Mouse (Mus musculus): ENCODE measurements around the gene A930017K11Rik. TPM values are rescaled to one million over a fixed set of nuclear protein-coding genes. Genes with fewer than 3 reads are reported as not detected.
A peak's percentile ranks its signal among the peaks of the same experiment; 100 is the strongest.

Gene A930017K11Rik
- polyA plus RNA-seq (2015; fragmentation: Nextera tagmentation; extraction: Ambion mirVana), result 0.24 and 0.28 TPM in 2 replicates

- no peak within 1 kb of the TSS for H3K27ac ChIP-seq (replicated peaks)
- H3K4me2 ChIP-seq (replicated peaks), result peak within 1 kb of the TSS; percentile 80
- 1% methylated on average over 58 of the region's 58 CpGs for WGBS
- H3K9ac ChIP-seq, result peak within 1 kb of the TSS; percentile 10; the same call in 1 of the 2 replicates
- no peak for ATAC-seq (ENCODE audit: insufficient number of reproducible peaks, low FRiP score, low TSS enrichment, low read depth)
- peaks cover 43% of the 10 kb centered on the region for H3K27me3 ChIP-seq
- H3K36me3 ChIP-seq, result no peaks in the 10 kb centered on the region
- peak within 1 kb of the TSS; percentile 42 for H3K4me3 ChIP-seq (replicated peaks)
- no peaks in the 10 kb centered on the region for H3K9me3 ChIP-seq (replicated peaks)
- H3K4me1 ChIP-seq, result peaks cover 15% of the 10 kb centered on the region
These were observed at the start of gene A930017K11Rik for GRCm38 (mm10) chr17:25951803-25952623. Gene A930017K11Rik, minus strand, starts transcription at chr17:25952565.

- Histone ChIP-seq H3K9me3 (replicated peaks) (no peaks in the 10 kb centered on the region), H3K27ac (replicated peaks) (no peak overlapping the region), H3K9ac (no peak overlapping the region), H3K4me2 (replicated peaks) (no peak overlapping the region), H3K4me1 (no peaks in the 10 kb centered on the region), H3K27me3 (no peaks in the 10 kb centered on the region), H3K36me3 (peaks cover 46% of the 10 kb centered on the region), H3K4me3 (replicated peaks) (no peak overlapping the region)
- WGBS, result 93% methylated on average over 11 of the region's 11 CpGs
- no peak for ATAC-seq (ENCODE audit: insufficient number of reproducible peaks, low FRiP score, low TSS enrichment, low read depth)
These were observed 46.1 kb upstream of the A930017K11Rik start for GRCm38 (mm10) chr17:25998425-25998824.

- H3K4me1 ChIP-seq, result no peaks in the 10 kb centered on the region
- ATAC-seq (ENCODE audit: insufficient number of reproducible peaks, low FRiP score, low TSS enrichment, low read depth), result no peak
- H3K9ac ChIP-seq, result no peak overlapping the region
- no peak overlapping the region for H3K27ac ChIP-seq (replicated peaks)
- H3K36me3 ChIP-seq, result peaks cover 80% of the 10 kb centered on the region
- 89% methylated on average over 3 of the region's 3 CpGs for WGBS
- H3K27me3 ChIP-seq, result no peaks in the 10 kb centered on the region
- no peaks in the 10 kb centered on the region for H3K9me3 ChIP-seq (replicated peaks)
- H3K4me2 ChIP-seq (replicated peaks), result no peak overlapping the region
- no peak overlapping the region for H3K4me3 ChIP-seq (replicated peaks)
These were observed 41.1 kb upstream of the A930017K11Rik start for GRCm38 (mm10) chr17:25993489-25993888.

GRCm38 (mm10) chr17:25992274-25992673, 39.9 kb upstream of the A930017K11Rik start:
- Histone ChIP-seq H3K9me3 (replicated peaks) (no peaks in the 10 kb centered on the region), H3K36me3 (peaks cover 69% of the 10 kb centered on the region)
- 97% methylated on average over 4 of the region's 4 CpGs for whole genome bisulfite sequencing

GRCm38 (mm10) chr17:25990331-25990730, 38.0 kb upstream of the A930017K11Rik start:
- no peak overlapping the region for H3K4me3 ChIP-seq (replicated peaks)
- H3K4me2 ChIP-seq (replicated peaks), result no peak overlapping the region
- no peak for ATAC-seq (ENCODE audit: insufficient number of reproducible peaks, low FRiP score, low TSS enrichment, low read depth)
- H3K27ac ChIP-seq (replicated peaks), result no peak overlapping the region
- H3K27me3 ChIP-seq, result no peaks in the 10 kb centered on the region
- peaks cover 58% of the 10 kb centered on the region for H3K36me3 ChIP-seq
- H3K9ac ChIP-seq, result no peak overlapping the region
- H3K4me1 ChIP-seq, result peaks cover 6% of the 10 kb centered on the region; the same call in 1 of the 2 replicates
- 88% methylated on average over 5 of the region's 5 CpGs for WGBS
- no peaks in the 10 kb centered on the region for H3K9me3 ChIP-seq (replicated peaks)

More at GRCm38 (mm10) chr17:25992274-25992673, 39.9 kb upstream of the A930017K11Rik start:
- no peaks in the 10 kb centered on the region for H3K27me3 ChIP-seq
- H3K4me2 ChIP-seq (replicated peaks), result no peak overlapping the region
- H3K9ac ChIP-seq, result no peak overlapping the region
- no peaks in the 10 kb centered on the region for H3K4me1 ChIP-seq
- ATAC-seq (ENCODE audit: insufficient number of reproducible peaks, low FRiP score, low TSS enrichment, low read depth), result no peak
- H3K27ac ChIP-seq (replicated peaks), result no peak overlapping the region
- H3K4me3 ChIP-seq (replicated peaks), result no peak overlapping the region

GRCm38 (mm10) chr17:25985306-25986294, 33.2 kb upstream of the A930017K11Rik start, which contains the start of gene Capn15:
Gene Capn15, minus strand, starts transcription at chr17:25985796.
- H3K9ac ChIP-seq, result peak within 1 kb of the TSS; percentile 83
- H3K36me3 ChIP-seq, result peaks cover 20% of the 10 kb centered on the region
- H3K4me2 ChIP-seq (replicated peaks), result peak within 1 kb of the TSS; percentile 75
- peaks cover 34% of the 10 kb centered on the region for H3K4me1 ChIP-seq
- no peaks in the 10 kb centered on the region for H3K9me3 ChIP-seq (replicated peaks)
- peak within 1 kb of the TSS; percentile 94 for H3K4me3 ChIP-seq (replicated peaks)
- peak within 1 kb of the TSS; percentile 89 for H3K27ac ChIP-seq (replicated peaks)
- ATAC-seq (ENCODE audit: insufficient number of reproducible peaks, low FRiP score, low TSS enrichment, low read depth), result peak; percentile 99
- under 1% methylated on average over 91 of the region's 91 CpGs for WGBS
- H3K27me3 ChIP-seq, result no peaks in the 10 kb centered on the region

- H3K36me3 ChIP-seq, result peaks cover 11% of the 10 kb centered on the region
- 9% methylated on average over 17 of the region's 17 CpGs for WGBS
- H3K4me3 ChIP-seq (replicated peaks), result peak overlapping the region; percentile 94
- H3K27me3 ChIP-seq, result no peaks in the 10 kb centered on the region
- H3K9me3 ChIP-seq (replicated peaks), result no peaks in the 10 kb centered on the region
- H3K27ac ChIP-seq (replicated peaks), result peak overlapping the region; percentile 89
- H3K4me2 ChIP-seq (replicated peaks), result peak overlapping the region; percentile 75
- H3K4me1 ChIP-seq, result peaks cover 42% of the 10 kb centered on the region
- peak overlapping the region; percentile 83 for H3K9ac ChIP-seq
- no peak; the same call in 1 of the 2 replicates for ATAC-seq (ENCODE audit: insufficient number of reproducible peaks, low FRiP score, low TSS enrichment, low read depth)
These were observed 32.4 kb upstream of the A930017K11Rik start for GRCm38 (mm10) chr17:25984556-25985305.

- H3K4me2 ChIP-seq (replicated peaks), result peak overlapping the region; percentile 75
- peak overlapping the region; percentile 94 for H3K4me3 ChIP-seq (replicated peaks)
- H3K27ac ChIP-seq (replicated peaks), result peak overlapping the region; percentile 89; the same call in 1 of the 2 replicates
- no peaks in the 10 kb centered on the region for H3K9me3 ChIP-seq (replicated peaks)
- WGBS, result 100% methylated on average over 1 of the region's 1 CpGs
- H3K4me1 ChIP-seq, result peaks cover 45% of the 10 kb centered on the region
- 0 out of 2 replicates have a peak, but pooled peaks cover 6% of the 10 kb centered on the region for H3K36me3 ChIP-seq
- no peaks in the 10 kb centered on the region for H3K27me3 ChIP-seq
- ATAC-seq (ENCODE audit: insufficient number of reproducible peaks, low FRiP score, low TSS enrichment, low read depth), result no peak
- H3K9ac ChIP-seq, result no peak overlapping the region
These were observed 31.7 kb upstream of the A930017K11Rik start for GRCm38 (mm10) chr17:25984066-25984465.

GRCm38 (mm10) chr17:25982913-25983312, 30.5 kb upstream of the A930017K11Rik start:
- WGBS, result 86% methylated on average over 3 of the region's 3 CpGs
- no peak overlapping the region for H3K4me2 ChIP-seq (replicated peaks)
- 0 out of 2 replicates have a peak, but pooled peaks cover 4% of the 10 kb centered on the region for H3K36me3 ChIP-seq
- H3K9ac ChIP-seq, result no peak overlapping the region
- ATAC-seq (ENCODE audit: insufficient number of reproducible peaks, low FRiP score, low TSS enrichment, low read depth), result no peak
- peaks cover 48% of the 10 kb centered on the region for H3K4me1 ChIP-seq
- H3K27me3 ChIP-seq, result no peaks in the 10 kb centered on the region
- no peaks in the 10 kb centered on the region for H3K9me3 ChIP-seq (replicated peaks)
- no peak overlapping the region for H3K4me3 ChIP-seq (replicated peaks)
- H3K27ac ChIP-seq (replicated peaks), result no peak overlapping the region

GRCm38 (mm10) chr17:25980854-25981253, 28.5 kb upstream of the A930017K11Rik start:
- no peaks in the 10 kb centered on the region for H3K9me3 ChIP-seq (replicated peaks)
- no peaks in the 10 kb centered on the region for H3K27me3 ChIP-seq
- H3K27ac ChIP-seq (replicated peaks), result no peak overlapping the region
- H3K4me2 ChIP-seq (replicated peaks), result no peak overlapping the region
- peaks cover 47% of the 10 kb centered on the region for H3K4me1 ChIP-seq
- no peak overlapping the region for H3K4me3 ChIP-seq (replicated peaks)
- H3K9ac ChIP-seq, result no peak overlapping the region
- 0 out of 2 replicates have a peak, but pooled peaks cover 4% of the 10 kb centered on the region for H3K36me3 ChIP-seq
- 83% methylated on average over 5 of the region's 5 CpGs for WGBS
- no peak for ATAC-seq (ENCODE audit: insufficient number of reproducible peaks, low FRiP score, low TSS enrichment, low read depth)

All from embryonic facial prominence, embryonic 15.5 days (tissue).